Mouse (Mus musculus) kidney, postnatal 0 days (tissue): ENCODE data around the gene Slc6a4. TPM values are rescaled to one million over a fixed set of nuclear protein-coding genes. Genes with fewer than 3 reads are reported as not detected.
A peak's percentile ranks its signal among the peaks of the same experiment; 100 is the strongest.

Experiments
- ATAC-seq: fragments of 200-750 bp; cut with Nextera tagmentation; replicated peaks from 2 replicates; pipeline ENCODE4 v1.8.0; 2017; ENCODE audit warnings: low read depth, moderate number of reproducible peaks, moderate TSS enrichment, moderate library complexity; ENCODE audit not compliant: low FRiP score
- DNase-seq: peaks from one replicate; pipeline ENCODE4 v3.0.0-alpha.2; 2016; ENCODE audit warnings: low spot score
- H3K27ac ChIP-seq: fragments of 300-500 bp; sonication (generic); 2 replicates; pipeline ENCODE4 v1.5.1; 2014; ENCODE audit warnings: mild to moderate bottlenecking
- H3K27me3 ChIP-seq: fragments of 300-500 bp; sonication (generic); 2 replicates; pipeline ENCODE4 v1.6.1; 2014; ENCODE audit warnings: low read length, mixed read lengths; ENCODE audit not compliant: insufficient read depth
- H3K36me3 ChIP-seq: fragments of 300-500 bp; sonication (generic); 2 replicates; pipeline ENCODE4 v1.6.1; 2014; ENCODE audit warnings: low read length, mixed read lengths; ENCODE audit not compliant: insufficient read depth
- H3K4me1 ChIP-seq: fragments of 300-500 bp; sonication (generic); replicated peaks from 2 replicates; pipeline ENCODE4 v1.6.1; 2014; ENCODE audit warnings: antibody characterized with exemption, low read length, mixed read lengths; ENCODE audit not compliant: insufficient read depth
- H3K4me2 ChIP-seq: fragments of 300-500 bp; sonication (generic); 2 replicates; pipeline ENCODE4 v1.6.1; 2014; ENCODE audit warnings: mild to moderate bottlenecking, low read length, moderate library complexity, mixed read lengths
- H3K4me3 ChIP-seq: fragments of 300-500 bp; sonication (generic); replicated peaks from 2 replicates; pipeline ENCODE4 v1.5.1; 2014; ENCODE audit warnings: low read depth, low read length
- H3K9ac ChIP-seq: fragments of 300-500 bp; sonication (generic); 2 replicates; pipeline ENCODE4 v1.6.1; 2014; ENCODE audit warnings: low read depth, low read length
- H3K9me3 ChIP-seq: fragments of 300-500 bp; sonication (generic); replicated peaks from 2 replicates; pipeline ENCODE4 v1.6.1; 2016; ENCODE audit warnings: low read length, inconsistent platforms, mixed read lengths
- CTCF ChIP-seq: IDR thresholded peaks from 2 replicates; pipeline ENCODE4 v1.5.1; 2016; ENCODE audit warnings: antibody characterized with exemption, low read depth, mild to moderate bottlenecking, moderate library complexity
- WGBS: fragments of 180-500 bp; shearing (Covaris S2); extraction: QIAGEN DNeasy Blood & Tissue Kit; methylation state at CpG from one replicate; pipeline ENCODE4 v1.1.7; 2014; 5-methylcytosine and 5-hydroxymethylcytosine counted together
- polyA plus RNA-seq: library from polyadenylated mRNA; unstranded; fragments of >200 nt; fragmentation: Nextera tagmentation; extraction: Ambion mirVana; gene quantifications from 2 replicates; pipeline ENCODE4 v1.2.1, GENCODE M21; 2015

The Slc6a4 gene
- polyA plus RNA-seq, 1 experiment from 2014 or later: 3.4 TPM

GRCm38 (mm10) chr11:77010762-77011475 is 12.5 kb downstream of the Slc6a4 start:
- DNase-seq: no peak
- TF ChIP-seq CTCF: no peak
- no peak overlapping the region for H3K4me3 ChIP-seq

DNA sequence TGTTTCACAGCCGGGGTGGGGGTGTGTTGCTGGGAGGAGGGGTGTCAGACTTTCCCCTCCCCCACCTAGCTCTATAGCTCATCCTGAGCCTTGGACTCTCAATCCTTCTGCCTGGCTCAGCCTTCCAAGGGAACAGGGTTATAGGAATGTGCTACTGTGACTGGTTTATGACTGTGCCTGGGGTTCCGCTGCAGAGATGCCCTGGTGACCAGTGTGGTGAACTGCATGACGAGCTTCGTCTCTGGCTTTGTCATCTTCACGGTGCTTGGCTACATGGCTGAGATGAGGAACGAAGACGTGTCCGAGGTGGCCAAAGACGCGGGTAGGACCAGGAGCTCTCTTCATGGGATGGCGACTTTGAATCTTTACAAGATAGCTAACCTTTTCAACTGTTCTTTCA is 19.6 kb downstream of the Slc6a4 start:
- DNase-seq (peak; percentile 21), ATAC-seq (0 out of 2 replicates have a peak, but pooled peaks have one; percentile 33)
- peak; percentile 41; the same call in 1 of the 2 replicates for TF ChIP-seq CTCF
- Histone ChIP-seq H3K9ac (no peak overlapping the region), H3K4me2 (no peak overlapping the region), H3K36me3 (no peaks in the 10 kb centered on the region), H3K27ac (no peak overlapping the region), H3K9me3 (no peaks in the 10 kb centered on the region), H3K4me3 (no peak overlapping the region), H3K27me3 (no peaks in the 10 kb centered on the region), H3K4me1 (no peaks in the 10 kb centered on the region)
- 66% methylated on average over 11 of the region's 11 CpGs for WGBS

More at GRCm38 (mm10) chr11:77010762-77011475, 12.5 kb downstream of the Slc6a4 start:
- 58% methylated on average over 10 of the region's 10 CpGs for WGBS
- Histone ChIP-seq H3K9ac (no peak overlapping the region), H3K36me3 (no peaks in the 10 kb centered on the region), H3K27ac (no peak overlapping the region), H3K9me3 (no peaks in the 10 kb centered on the region), H3K27me3 (no peaks in the 10 kb centered on the region), H3K4me1 (no peaks in the 10 kb centered on the region), H3K4me2 (no peak overlapping the region)
- no peak for ATAC-seq

DNA sequence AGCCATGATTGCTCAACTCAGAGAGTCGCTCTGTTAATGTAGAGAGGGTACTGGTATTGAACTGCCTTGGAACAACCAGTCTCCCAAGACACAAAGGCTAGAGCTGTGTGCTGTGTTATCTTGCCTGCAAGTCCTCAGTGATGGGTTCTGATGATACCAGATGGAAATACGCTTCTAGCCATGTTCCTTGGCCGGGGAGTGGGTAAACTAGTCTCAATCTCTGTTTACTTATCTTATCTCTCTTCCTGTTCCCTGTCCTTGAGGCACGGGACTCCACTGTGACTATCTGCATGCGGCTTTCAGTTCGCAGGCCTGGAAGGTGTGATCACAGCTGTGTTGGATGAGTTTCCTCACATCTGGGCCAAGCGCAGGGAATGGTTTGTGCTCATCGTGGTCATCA is 21.1 kb downstream of the Slc6a4 start:
- Histone ChIP-seq H3K27me3 (no peaks in the 10 kb centered on the region), H3K27ac (no peak overlapping the region), H3K4me1 (no peaks in the 10 kb centered on the region), H3K4me3 (no peak overlapping the region), H3K4me2 (no peak overlapping the region), H3K9ac (no peak overlapping the region), H3K36me3 (no peaks in the 10 kb centered on the region), H3K9me3 (no peaks in the 10 kb centered on the region)
- DNase-seq (no peak), ATAC-seq (no peak)
- WGBS: 72% methylated on average over 8 of the region's 8 CpGs
- no peak for TF ChIP-seq CTCF

DNA sequence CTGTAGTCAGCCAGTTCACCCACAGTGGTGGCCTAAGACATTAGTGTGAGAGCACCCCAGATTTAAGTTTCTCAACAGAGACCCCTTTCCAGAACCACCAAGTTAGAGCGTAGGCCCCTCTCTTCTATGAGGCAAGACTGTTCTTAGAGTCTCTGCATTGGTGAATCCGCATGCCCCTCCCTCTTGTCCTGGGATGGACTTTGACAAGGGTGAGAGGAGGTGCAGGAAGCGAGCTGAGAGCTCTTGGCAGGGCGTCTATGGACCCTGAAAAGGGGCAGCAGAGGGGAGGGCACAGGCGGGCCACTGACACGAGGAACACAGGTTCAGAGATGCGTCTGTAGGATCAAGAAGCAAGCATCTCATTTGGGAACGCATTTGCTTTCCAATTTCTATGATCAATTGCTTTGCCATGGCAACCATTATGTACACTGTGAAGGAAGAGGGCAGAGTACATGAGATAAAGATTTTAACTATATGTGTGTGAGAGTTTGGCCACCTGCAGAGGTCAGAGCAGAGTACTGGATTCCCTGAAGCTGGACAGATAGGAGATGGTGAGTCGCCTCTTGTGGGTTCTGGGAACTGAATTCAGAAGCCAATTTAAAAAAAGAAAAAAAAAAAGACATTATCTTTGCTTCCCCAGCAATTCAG is 23.5 kb downstream of the Slc6a4 start:
- Histone ChIP-seq H3K9me3 (no peaks in the 10 kb centered on the region), H3K4me1 (no peaks in the 10 kb centered on the region), H3K4me2 (no peak overlapping the region), H3K36me3 (no peaks in the 10 kb centered on the region), H3K9ac (no peak overlapping the region), H3K4me3 (no peak overlapping the region), H3K27me3 (no peaks in the 10 kb centered on the region), H3K27ac (no peak overlapping the region)
- WGBS: 76% methylated on average over 9 of the region's 9 CpGs
- ATAC-seq: no peak
- TF ChIP-seq CTCF: no peak
- no peak for DNase-seq

DNA sequence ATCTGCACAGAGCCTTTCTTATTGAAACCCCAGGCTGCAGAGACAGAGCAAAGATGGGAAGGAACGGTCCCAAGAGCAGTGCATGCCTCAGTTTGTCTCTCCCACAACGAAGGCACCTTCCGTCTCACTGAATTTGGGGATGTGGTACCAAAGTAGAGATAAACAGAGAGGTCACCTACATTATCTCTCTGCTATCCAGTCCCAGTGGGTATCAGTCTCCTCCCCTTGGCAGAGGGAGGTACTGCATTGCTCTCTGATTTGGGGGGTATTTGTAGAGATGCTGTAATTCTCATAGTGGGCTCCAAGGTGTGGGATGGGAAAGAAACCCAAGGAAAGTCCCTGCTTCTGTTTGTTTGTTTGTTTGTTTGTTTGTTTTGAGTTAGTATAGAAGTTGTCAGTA is 28.2 kb downstream of the Slc6a4 start:
- H3K36me3 ChIP-seq: no peaks in the 10 kb centered on the region
- no peak overlapping the region for H3K4me2 ChIP-seq
- H3K4me1 ChIP-seq: no peaks in the 10 kb centered on the region
- no peak for DNase-seq
- no peaks in the 10 kb centered on the region for H3K9me3 ChIP-seq
- peak; percentile 56 for TF ChIP-seq CTCF
- no peak for ATAC-seq
- no peak overlapping the region for H3K9ac ChIP-seq
- no peaks in the 10 kb centered on the region for H3K27me3 ChIP-seq
- 74% methylated on average over 3 of the region's 3 CpGs for WGBS
- H3K27ac ChIP-seq: no peak overlapping the region
- H3K4me3 ChIP-seq: no peak overlapping the region

DNA sequence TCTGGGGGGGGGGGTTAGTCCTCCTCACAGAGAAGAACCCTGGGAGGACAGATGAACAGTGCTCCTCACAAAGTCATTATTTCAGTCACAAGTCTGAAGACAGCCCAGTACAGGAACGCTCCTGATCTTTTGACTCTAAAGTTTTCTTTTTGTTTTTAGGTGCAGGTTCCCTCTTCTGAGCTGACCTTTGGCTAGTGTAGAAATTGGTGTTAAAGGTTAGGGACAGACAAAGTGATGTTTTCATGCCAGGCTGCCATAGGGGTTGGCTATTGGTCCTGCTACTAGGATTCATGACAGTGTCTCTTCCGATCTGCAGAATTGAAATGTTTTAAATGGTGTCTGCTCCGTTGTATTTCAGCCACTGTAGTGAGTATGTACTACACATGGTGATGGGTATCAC is 29.8 kb downstream of the Slc6a4 start:
- H3K36me3 ChIP-seq: no peaks in the 10 kb centered on the region
- H3K27me3 ChIP-seq: no peaks in the 10 kb centered on the region
- H3K4me3 ChIP-seq: no peak overlapping the region
- ATAC-seq (no peak), DNase-seq (no peak)
- no peaks in the 10 kb centered on the region for H3K4me1 ChIP-seq
- TF ChIP-seq CTCF: no peak
- H3K27ac ChIP-seq: no peak overlapping the region
- H3K4me2 ChIP-seq: no peak overlapping the region
- no peaks in the 10 kb centered on the region for H3K9me3 ChIP-seq
- WGBS: 87% methylated on average over 3 of the region's 3 CpGs
- H3K9ac ChIP-seq: no peak overlapping the region
